Mouse (Mus musculus) left cerebral cortex, postnatal 10 days (tissue): ENCODE measurements at regions not wholly inside any gene's neighbourhood (a gene's known extent, or its start where the extent isn't known, plus 50 kb on each side); places are given as distances from the start of the nearest gene placed in this dataset.
"Not testable (repeated sequence)": the region's sequence is repeated elsewhere in the genome, so short reads cannot be mapped to it uniquely, and the experiment has no call there.

Experiments used
- DNase-seq, 2 experiments: peaks; one replicate each; pipeline ENCODE4 v3.0.0; 2021 to 2022; ENCODE audit warnings: low spot score in 2 of 2, mixed read lengths in 1 of 2; ENCODE audit errors: extremely low spot score in 1 of 2
- intact Hi-C: fragments of 180-260 bp; cut with DNase I; formaldehyde crosslinking; loops from one replicate; pipeline ENCODE4 v1.15.1; 2025

DNA sequence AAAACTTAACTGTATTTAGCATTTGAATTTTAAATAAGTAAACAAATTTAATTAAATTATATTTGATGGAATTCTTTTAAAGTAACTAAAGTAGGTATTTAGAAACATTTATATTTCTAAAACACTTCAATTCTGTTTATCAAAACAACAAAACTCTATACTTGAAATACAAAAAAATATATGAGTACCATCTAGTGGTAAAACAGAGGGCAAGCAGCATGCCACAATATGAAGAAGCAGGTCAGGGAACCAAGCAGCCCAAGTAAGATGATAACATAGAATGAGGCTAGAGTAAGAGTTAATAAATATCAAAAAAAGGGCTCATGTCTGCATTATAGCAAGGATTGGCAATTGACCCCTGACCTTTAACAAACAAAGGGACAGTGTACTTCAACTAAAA, 639.7 kb downstream of the Cdh10 start:
- DNase-seq, result no peak
- intact Hi-C loops, result loop anchor here (10.0 kb wide), 1 partner anchor 94 kb away; no protein-coding TSS in a partner anchor

DNA sequence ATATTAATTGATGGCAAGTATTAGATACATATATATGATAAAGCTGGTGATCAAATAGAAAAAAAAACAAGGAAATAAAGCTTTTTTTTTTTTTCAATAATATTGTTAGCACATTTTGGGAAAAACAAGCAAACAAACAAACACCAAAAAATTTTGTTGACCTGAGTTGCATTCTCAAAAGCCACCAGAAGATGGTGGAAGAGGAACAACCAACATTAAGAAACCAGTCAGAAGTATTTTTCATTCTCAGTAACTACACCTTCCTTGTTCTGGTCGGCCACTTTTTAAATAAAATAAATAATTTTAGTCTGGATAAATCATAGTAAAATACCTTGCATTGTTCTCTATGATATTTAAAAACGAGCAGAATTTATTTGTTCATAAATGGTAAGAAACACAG, 654.8 kb downstream of the Cdh10 start:
- intact Hi-C loops, result loop anchor here (10.0 kb wide), 2 partner anchors 931 to 1931 kb away; no protein-coding TSS in a partner anchor

DNA sequence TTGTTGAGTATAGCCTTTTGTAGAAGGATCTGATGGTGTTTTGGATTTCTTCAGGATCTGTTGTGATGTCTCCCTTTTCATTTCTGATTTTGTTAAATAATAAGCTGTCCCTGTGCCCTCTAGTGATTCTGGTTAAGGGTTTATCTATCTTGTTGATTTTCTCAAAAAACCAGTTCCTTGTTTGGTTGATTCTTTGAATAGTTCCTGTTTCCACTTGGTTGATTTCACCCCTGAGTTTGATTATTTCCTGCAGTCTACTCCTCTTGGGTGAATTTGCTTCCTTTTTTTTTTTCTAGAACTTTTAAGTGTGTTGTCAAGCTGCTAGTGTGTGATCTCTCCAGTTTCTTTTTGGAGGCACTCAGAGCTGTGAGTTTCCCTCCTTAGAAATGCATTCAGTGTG, 674.8 kb downstream of the Cdh10 start:
- intact Hi-C loops, DNase-seq: not testable (repeated sequence)

More for the DNA sequence above, 654.8 kb downstream of the Cdh10 start:
- no peak for DNase-seq

- intact Hi-C loops, result no loop called here
- DNase-seq, result no peak
Observed at GRCm38 (mm10) chr15:19519377-19519776, 700.6 kb downstream of the Cdh10 start.

DNA sequence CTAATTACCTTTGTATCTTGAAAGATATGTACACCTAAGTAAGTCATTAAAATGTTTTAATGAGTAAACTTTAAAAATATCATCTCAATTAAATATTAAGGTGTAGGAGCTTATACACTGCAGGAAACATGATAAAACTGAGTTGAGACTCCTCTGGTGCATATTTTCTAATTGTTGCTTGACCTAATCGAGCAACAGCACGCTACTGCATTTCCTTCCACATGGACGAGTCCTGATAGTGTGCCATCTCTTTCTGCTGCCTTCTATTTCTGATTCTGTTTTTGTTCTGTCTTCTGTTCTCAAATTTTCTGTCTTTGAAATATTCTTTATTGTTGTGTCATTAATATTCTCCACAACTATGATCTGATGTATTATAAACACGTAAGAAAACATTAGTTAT, 721.9 kb downstream of the Cdh10 start:
- DNase-seq, result no peak
- intact Hi-C loops, result no loop called here

DNA sequence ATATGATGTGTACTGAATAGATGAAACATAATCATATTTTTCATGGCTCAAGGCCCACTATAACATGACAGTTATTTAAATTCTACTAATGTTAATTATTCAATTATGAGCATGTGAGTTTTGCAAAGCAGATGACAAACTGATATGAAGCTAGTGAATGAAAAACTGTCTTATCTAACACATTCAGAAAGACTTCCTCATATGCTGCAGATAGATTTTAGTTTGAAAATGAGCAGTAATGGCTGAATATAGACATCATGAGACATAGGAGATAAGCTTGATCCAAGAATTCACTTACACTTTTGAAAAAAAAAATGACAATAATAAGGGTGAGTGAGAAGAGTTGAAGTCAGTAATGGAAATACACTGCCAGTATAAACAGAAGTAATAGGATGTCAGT, 731.0 kb downstream of the Cdh10 start:
- intact Hi-C loops, result no loop called here
- no peak for DNase-seq

DNA sequence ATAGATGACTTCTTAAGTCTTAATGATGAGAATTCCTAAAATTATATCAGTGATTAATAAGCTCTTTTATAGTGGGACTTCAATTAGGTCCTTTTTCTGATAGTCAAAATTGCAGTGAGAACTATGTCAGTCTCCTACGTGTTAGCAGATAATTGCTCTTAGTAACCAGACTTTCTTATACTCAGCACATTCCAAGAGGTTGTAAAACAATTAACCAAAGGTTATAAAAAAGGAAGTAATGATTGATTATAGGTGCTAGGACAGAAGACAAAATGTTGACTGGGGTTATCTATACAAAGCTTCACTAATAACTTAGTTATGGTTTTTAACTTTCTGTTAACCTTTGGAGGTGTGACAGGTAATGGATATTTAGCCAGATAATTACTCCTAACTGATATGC, 766.0 kb downstream of the Cdh10 start:
- intact Hi-C loops, result no loop called here
- no peak for DNase-seq

- intact Hi-C loops, result no loop called here
- DNase-seq, result no peak
Observed at GRCm38 (mm10) chr15:19585281-19585680, 766.5 kb downstream of the Cdh10 start.

GRCm38 (mm10) chr15:19593746-19594145, 775.0 kb downstream of the Cdh10 start:
- DNase-seq, result no peak
- intact Hi-C loops, result no loop called here

DNA sequence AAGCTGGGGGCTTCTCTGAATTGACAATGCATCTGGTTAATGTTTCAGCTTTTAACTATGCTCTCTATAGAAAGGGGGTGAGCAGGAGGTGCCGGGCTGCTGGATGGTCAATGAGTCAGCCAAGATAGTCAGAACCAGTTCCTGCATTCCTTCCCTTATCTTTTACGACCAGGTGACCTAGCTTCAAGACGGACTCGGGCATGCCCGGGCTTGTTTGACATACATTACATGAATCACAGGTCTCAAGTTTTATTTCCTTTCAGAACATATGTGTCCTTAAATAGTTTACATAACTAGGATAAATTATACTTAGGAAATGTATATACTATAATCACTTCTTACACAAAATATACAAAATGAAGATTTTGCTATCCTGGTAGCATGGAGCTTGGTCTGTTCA, 803.6 kb downstream of the Cdh10 start:
- DNase-seq, intact Hi-C loops: not testable (repeated sequence)

GRCm38 (mm10) chr15:19667380-19667779, 781.7 kb upstream of the Cdh12 start:
- intact Hi-C loops, result no loop called here
- DNase-seq, result no peak

DNA sequence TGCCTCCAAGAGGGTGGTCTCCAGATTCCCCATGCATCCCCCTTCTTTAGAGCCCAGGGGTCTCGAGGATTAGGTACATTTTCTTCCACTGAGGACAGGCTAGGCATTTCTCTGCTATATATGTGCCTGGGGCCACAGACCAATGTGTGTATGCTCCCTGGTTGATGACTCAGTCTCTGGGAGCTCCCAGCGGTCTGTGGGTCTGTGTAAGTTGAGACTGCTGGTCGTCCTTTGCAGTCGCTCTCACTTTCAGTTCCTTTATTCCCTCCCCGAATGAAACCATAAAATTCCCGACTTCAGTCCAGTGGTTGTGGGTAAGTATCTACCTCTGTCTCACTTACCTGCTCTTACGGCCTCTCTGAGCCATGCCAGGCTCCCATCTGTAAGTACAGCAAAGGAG, 773.5 kb upstream of the Cdh12 start:
- no peak for DNase-seq
- intact Hi-C loops, result no loop called here

DNA sequence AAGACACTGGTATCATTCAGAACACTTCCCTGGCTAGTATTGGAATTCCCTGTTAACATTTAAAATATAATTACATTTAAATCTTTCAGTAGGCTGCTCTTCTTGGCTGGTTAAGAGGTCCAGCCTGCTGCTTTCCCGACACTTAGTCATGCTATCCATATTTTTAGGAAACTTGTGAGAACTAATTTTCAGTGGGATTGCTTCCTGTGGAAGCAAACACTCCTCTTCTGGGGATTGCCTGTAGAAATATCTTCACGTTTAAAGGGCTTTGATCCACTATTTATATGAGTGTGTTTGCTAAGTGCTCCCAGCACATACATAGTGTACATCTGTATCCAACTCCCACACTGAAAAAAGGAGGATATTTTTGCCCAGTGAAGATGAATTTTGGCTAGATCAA, 761.8 kb upstream of the Cdh12 start:
- no peak for DNase-seq
- intact Hi-C loops, result no loop called here

DNA sequence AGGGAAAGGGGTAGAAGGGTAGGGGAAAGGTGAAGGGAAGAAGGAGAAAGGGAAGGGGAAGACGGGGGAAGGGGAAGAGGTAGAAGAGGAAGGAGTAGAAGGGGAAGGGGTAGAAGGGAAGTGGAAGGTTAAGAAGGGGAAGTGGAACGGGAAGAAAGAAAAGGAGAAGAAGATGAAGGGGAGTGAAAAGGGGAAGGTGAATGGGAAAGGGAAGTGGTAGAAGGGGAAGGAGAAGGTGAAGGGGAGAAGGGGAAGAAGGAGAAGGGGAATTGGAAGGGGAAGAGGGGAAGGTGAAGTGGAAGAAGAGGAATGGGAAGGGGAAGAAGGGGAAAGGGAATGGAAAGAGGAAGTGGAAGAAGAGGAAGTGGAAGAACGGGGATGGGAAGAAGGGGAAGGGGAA, 737.3 kb upstream of the Cdh12 start:
- no peak for DNase-seq

More for the DNA sequence above, 737.3 kb upstream of the Cdh12 start:
- intact Hi-C loops, result no loop called here
